Mouse (Mus musculus) adrenal gland, postnatal 4 days (tissue): ENCODE measurements around the gene 2410004P03Rik. TPM values are rescaled to one million over a fixed set of nuclear protein-coding genes. Genes with fewer than 3 reads are reported as not detected.

ENCODE experiments used
- total RNA-seq, 2 experiments: library from RNA; stranded (reverse); gene quantifications; 2 replicates each; pipeline ENCODE4 v1.2.3; 2021

2410004P03Rik gene
- total RNA-seq, 2 experiments from 2014 or later, result not detected

Other genes with a start within 250 kb of the 2410004P03Rik start
- gene Greb1, start 210.8 kb downstream of the 2410004P03Rik start, total RNA-seq, result 10 to 100 TPM; 62.1 to 69.5 TPM
- gene E2f6, start 200.8 kb downstream of the 2410004P03Rik start, total RNA-seq, result 10 to 100 TPM; 37.2 to 41.4 TPM
- 10 to 100 TPM; 73.9 to 79.7 TPM for gene Rock2, start 116.8 kb downstream of the 2410004P03Rik start, total RNA-seq
- 1 to 10 TPM; 4.4 to 5.7 TPM for gene Pqlc3, start 11.3 kb downstream of the 2410004P03Rik start, total RNA-seq
- gene Kcnf1, start 165.2 kb upstream of the 2410004P03Rik start, total RNA-seq, result under 1 TPM; 0.59 to 0.87 TPM